Mouse (Mus musculus) embryonic facial prominence, embryonic 12.5 days (tissue): Measurements from ENCODE around the gene Gm44596. TPM values are rescaled to one million over a fixed set of nuclear protein-coding genes. Genes with fewer than 3 reads are reported as not detected.

Experiments
- polyA plus RNA-seq: library from polyadenylated mRNA; unstranded; fragments of >200 nt; fragmentation: Nextera tagmentation; extraction: Ambion mirVana; gene quantifications from 2 replicates; pipeline ENCODE4 v1.2.1, GENCODE M21; 2016

Gm44596 gene
- polyA plus RNA-seq, 1 experiment from 2014 or later, result not detected

Other genes with a start within 250 kb of the Gm44596 start
- gene Tspan9, start 231.9 kb upstream of the Gm44596 start, polyA plus RNA-seq, result 108 and 110 TPM in 2 replicates
- gene Tead4, start 74.7 kb upstream of the Gm44596 start, polyA plus RNA-seq, result 2.4 and 3.6 TPM in 2 replicates
- gene Tulp3, start 19.7 kb upstream of the Gm44596 start, polyA plus RNA-seq, result 29.1 and 29.3 TPM in 2 replicates
- gene Rhno1, start 12.6 kb upstream of the Gm44596 start, polyA plus RNA-seq, result 160 and 166 TPM in 2 replicates
- gene Foxm1, start 12.5 kb upstream of the Gm44596 start, polyA plus RNA-seq, result 43.8 and 45.1 TPM in 2 replicates
- gene Tex52, start within 50 bp of the Gm44596 start, polyA plus RNA-seq, result 0.42 and 0.85 TPM in 2 replicates
- 3.6 and 3.7 TPM in 2 replicates for gene Nrip2, start 23.8 kb downstream of the Gm44596 start, polyA plus RNA-seq
- 38.4 and 40.0 TPM in 2 replicates for gene Itfg2, start 49.4 kb downstream of the Gm44596 start, polyA plus RNA-seq
- 502 TPM in 2 replicates for gene Fkbp4, start 63.2 kb downstream of the Gm44596 start, polyA plus RNA-seq
- 0.10 TPM in 1 of 2 replicates, not detected in the other for gene Pzp, start 151.2 kb downstream of the Gm44596 start, polyA plus RNA-seq
- gene A2ml1, start 206.1 kb downstream of the Gm44596 start, polyA plus RNA-seq, result 0.59 and 0.65 TPM in 2 replicates
- not detected in 2 replicates for gene Klrb1a, start 248.0 kb downstream of the Gm44596 start, polyA plus RNA-seq